Mouse (Mus musculus) heart, postnatal 10 days (tissue): ENCODE data around the gene Poc1a. TPM values are rescaled to one million over a fixed set of nuclear protein-coding genes. Genes with fewer than 3 reads are reported as not detected.

Experiments
- DNase-seq, 2 experiments: peaks; one replicate each; pipeline ENCODE4 v3.0.0; 2021
- intact Hi-C: fragments of 180-260 bp; cut with DNase I; formaldehyde crosslinking; loops from one replicate; pipeline ENCODE4 v1.15.1; 2025
- total RNA-seq, 2 experiments: library from RNA; stranded (reverse); gene quantifications; 2 replicates each; pipeline ENCODE4 v1.2.3; 2021

Poc1a gene
- total RNA-seq, 2 experiments from 2014 or later, result 6.4 to 7.2 TPM

DNA sequence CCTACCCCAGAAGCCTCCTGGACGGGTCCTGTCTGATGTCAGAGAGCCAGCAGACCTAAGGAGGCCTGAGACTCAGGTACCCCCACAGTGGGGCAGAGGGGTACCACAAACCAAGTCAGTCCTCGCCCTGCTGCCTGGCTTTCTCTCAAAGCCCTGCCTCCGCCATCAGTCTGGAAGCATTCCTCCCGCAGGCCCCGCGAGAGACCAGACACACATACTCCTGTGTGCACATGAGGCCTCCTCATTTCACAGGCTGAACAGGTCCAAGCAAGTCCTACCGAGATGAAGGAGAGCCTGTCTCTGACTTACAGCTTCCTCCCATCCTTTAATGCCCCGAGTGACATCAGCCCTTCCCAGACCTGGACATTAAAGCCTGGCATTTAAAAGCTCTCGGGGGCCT is 97.9 kb downstream of the Poc1a start:
- intact Hi-C loops, result no loop called here
- no peak for DNase-seq

DNA sequence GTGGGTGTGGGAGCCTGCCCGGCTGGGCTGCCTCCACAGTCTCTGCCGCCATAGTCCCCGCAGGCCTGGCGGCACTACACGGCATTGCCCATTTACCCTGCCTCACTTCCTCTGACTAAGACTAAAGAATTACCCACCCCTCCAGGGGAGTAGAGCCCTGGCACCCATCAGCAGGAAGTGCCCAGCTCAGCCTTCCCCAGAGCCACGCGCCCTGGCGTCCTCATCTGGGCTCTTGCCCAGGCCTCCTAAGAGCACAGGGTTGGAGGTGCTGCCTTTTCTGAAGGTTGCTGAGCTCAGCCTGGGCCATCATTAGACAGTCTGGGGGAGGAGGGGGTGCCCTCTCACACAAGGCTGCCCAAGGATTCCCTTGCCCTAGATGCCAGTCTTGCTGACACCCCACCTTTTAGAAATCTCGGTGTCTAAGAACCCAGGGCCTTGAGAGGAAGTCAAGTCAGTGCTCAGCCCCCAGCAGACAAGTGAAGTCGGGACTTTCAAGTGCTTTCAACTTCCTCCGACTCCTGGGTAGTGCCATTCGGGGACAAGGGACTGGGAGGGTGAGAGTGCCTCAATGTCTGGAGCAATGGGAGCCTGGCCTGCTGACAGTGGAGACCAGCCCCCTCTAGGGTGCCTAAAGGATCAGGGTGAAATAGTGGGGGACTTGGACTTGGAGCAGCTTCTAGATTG is 105.5 kb downstream of the Poc1a start:
- DNase-seq, result peak in 1 of 2 experiments; percentile 69
- intact Hi-C loops, result no loop called here

DNA sequence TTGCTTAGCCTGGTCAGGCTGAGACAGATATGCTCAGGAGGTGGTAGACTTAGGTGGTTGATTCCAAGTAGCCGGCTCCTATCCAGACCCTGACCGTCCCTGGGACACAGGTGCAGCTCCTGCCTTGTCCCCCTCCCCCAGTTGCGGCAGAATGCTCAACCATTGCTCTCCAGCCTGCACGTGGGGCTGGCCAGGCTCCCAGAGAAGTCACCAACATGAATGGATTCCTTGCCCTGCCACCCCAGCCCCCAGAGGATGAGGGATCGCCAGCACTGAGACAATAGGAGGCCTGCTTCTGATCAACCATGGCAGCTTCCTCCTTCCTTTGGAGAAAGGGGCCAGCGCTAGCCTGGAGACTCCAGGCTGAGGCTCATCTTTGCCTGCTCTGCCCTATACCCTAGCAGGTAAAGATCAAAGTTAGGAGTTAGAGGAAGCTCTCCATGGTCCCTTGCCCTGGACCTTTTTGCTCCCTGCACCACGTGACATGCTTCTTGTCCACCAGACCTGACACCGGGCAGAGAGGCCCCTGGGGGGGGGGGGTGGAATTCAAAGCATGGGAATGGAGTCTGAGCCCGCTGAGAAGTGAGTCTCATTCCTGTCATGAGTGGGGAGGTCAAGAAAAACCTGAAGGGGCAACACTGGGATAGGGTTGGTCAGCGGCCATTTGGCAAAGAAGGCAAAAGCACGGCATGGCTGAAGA is 112.1 kb downstream of the Poc1a start:
- intact Hi-C loops, result no loop called here
- DNase-seq, result no peak

DNA sequence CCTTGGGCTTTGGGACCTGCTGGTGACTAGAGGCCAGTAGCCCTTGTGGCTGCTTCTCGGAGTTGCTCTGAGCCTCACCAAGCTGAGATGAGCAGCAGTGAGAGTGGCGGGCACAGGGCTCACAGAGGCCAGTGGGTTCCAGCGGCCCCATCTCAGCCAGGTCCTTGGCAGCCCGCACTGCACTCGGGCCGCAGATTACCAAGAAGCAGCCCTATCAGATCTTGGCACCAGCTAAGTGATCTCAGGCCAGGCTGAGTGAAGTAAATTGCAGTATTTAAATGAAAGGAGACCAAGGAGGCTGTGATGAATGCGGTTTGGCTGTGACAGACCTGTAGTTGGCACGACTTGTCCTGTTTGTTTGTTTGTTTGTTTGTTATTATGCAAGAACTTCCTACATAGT is 112.7 kb downstream of the Poc1a start:
- intact Hi-C loops, result no loop called here

DNA sequence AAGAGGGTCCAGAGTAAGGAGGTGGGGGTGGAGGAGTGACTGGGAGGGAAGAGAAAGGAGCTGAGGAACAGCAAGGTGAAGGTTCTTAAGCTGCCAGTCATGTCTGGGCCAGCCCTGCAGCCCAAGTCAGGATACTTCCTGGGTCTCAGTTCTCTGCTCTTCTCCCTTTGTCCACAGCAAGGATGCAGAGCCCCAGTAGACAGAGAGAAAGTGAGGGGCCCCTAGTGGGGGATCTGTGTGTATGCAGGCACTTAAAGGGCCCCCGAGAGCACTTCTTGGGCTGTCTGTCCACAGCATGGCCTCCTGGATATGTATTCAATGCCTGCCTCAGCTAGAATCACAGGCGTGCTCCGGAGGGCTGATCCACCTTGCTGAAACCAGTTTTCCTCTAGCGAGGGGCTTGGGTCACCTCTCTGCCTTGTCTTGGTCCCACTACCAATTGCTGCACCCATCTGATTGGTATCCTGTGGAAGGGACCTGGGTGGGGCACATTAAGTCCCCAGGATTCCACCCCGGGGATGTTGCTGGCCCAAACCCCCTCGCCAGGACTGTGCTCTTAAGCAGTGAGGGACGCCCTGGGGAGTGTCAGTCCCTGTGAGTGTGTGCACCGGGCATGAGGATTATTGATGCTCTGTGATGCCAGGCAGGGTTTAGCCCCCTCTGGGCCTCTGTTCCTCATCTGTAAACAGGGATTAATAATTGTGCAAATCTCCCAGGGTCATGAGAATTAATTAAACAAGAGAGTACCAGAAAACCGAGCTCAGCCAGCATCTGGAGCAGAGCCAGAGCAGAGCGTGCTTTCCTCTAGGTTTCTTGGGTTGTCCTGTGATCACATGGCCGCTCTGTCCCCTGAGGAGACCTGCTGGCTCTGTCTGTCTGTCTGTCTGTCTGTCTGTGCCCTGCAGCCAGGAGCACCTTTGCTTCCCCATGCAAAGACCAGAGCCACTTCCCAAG is 114.1 kb downstream of the Poc1a start:
- DNase-seq, result no peak
- intact Hi-C loops, result no loop called here

More for the DNA sequence above, 112.7 kb downstream of the Poc1a start:
- DNase-seq, result no peak

DNA sequence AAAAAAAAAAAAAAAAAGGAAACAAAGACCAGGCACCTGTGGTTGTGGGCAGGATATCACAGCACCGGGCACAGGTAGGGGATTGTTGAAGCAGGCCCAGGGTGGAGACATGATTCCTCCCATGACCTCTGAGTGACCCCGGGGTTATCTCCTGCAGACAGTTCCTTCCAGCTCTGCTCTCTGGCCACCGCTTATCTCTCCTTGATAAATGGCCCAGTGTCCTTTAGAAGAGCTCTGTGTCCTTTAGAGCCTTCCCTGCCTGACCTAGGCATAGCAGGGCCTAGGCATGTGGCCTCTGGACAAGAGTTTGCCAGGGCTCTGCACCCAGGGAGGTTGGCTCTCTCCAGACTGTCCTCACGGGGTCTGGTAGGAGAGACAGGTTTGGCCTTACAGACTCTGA is 116.9 kb downstream of the Poc1a start:
- no peak for DNase-seq
- intact Hi-C loops, result no loop called here

DNA sequence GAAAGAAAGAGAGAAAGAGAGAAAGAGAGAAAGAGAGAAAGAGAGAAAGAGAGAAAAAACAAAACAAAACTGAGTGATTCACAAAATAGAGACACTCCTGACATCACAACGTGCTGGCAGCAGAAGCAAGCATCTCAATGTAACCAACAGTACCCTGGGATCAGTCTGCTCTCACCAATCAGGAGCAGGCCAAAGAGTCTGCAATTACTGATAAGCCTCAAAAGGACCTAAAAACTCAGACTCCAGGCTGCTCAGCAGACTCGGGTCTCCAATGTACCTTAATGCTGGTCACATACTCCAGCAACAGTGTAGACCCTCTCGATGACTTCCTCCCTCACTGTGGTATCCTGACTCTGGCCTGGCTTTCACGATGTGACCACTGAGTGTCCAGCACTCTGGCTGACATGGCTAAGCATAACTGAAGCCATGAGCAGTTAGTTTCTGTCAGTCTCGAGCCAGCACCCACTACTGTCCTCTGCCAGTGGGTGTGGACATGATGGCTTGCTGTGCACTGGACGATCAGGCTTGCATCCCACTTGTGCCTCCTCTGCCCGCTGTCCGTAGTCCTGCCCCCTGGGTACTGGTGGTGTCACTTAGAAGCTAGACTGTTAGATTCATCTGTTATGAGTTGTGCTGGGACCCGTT is 117.9 kb downstream of the Poc1a start:
- no peak for DNase-seq
- intact Hi-C loops, result no loop called here

DNA sequence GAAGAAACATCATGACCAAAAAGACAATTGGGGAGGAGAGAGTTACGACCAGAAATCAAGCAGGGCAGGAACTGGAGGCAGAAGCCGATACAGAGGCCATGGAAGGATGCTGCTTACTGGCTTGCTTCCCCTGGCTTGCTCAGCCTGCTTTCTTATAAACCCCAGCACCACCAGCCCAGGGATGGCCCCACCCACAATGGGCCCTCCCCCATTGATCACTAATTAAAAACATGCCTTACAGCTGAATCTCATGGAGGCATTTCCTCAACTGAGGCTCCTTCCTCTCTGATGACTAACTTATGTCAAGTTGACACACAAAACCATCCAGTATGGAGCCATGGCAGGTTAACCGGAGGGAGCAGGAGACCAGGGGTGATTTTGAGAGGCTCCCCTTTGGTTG is 118.9 kb downstream of the Poc1a start:
- no peak for DNase-seq
- intact Hi-C loops, result no loop called here

Other genes with a start within 250 kb of the Poc1a start
- under 1 TPM; 0.02 to 0.05 TPM for gene Col6a4, start 184.3 kb upstream of the Poc1a start, total RNA-seq
- 1 to 10 TPM; 1.7 to 1.8 TPM for gene Glyctk, start 122.9 kb upstream of the Poc1a start, total RNA-seq
- gene Wdr82, start 110.1 kb upstream of the Poc1a start, total RNA-seq, result 10 to 100 TPM; 72.2 to 81.4 TPM
- 10 to 100 TPM; 15.4 to 19.5 TPM for gene Ppm1m, start 81.3 kb upstream of the Poc1a start, total RNA-seq
- 100 to 1,000 TPM; 112 to 132 TPM for gene Twf2, start 78.0 kb upstream of the Poc1a start, total RNA-seq
- under 1 TPM; 0.72 to 0.79 TPM for gene Tlr9, start 58.5 kb upstream of the Poc1a start, total RNA-seq
- 100 to 1,000 TPM; 492 to 534 TPM for gene Alas1, start 32.4 kb upstream of the Poc1a start, total RNA-seq
- 10 to 100 TPM; 47.0 to 47.1 TPM for gene Dusp7, start 87.6 kb downstream of the Poc1a start, total RNA-seq
- gene Rpl29, start 148.4 kb downstream of the Poc1a start, total RNA-seq, result 100 to 1,000 TPM; 403 to 404 TPM
- 10 to 100 TPM; 17.0 to 17.8 TPM for gene Acy1, start 157.3 kb downstream of the Poc1a start, total RNA-seq
- gene Abhd14b, start 166.4 kb downstream of the Poc1a start, total RNA-seq, result 1 to 10 TPM; 4.6 to 6.2 TPM
- 10 to 100 TPM; 20.0 to 22.4 TPM for gene Abhd14a, start 166.6 kb downstream of the Poc1a start, total RNA-seq
- gene Pcbp4, start 172.2 kb downstream of the Poc1a start, total RNA-seq, result 10 to 100 TPM; 77.4 to 89.6 TPM
- under 1 TPM in 1 of 2 experiments, not detected in 1; 0.12 TPM for gene Gpr62, start 184.9 kb downstream of the Poc1a start, total RNA-seq
- gene Rrp9, start 194.9 kb downstream of the Poc1a start, total RNA-seq, result 10 to 100 TPM; 18.8 to 19.1 TPM
- gene Parp3, start 195.9 kb downstream of the Poc1a start, total RNA-seq, result 10 to 100 TPM; 12.5 to 13.5 TPM
- not detected for gene Iqcf1, start 218.9 kb downstream of the Poc1a start, total RNA-seq
- gene Iqcf5, start 233.5 kb downstream of the Poc1a start, total RNA-seq, result not detected